Mouse (Mus musculus): Measurements from ENCODE around the gene Tmem150b. TPM values are rescaled to one million over a fixed set of nuclear protein-coding genes. Genes with fewer than 3 reads are reported as not detected.

Gene Tmem150b
- total and polyA plus RNA-seq, 3 experiments = 0.11 to 1.7 (median 1.1) TPM

DNA sequence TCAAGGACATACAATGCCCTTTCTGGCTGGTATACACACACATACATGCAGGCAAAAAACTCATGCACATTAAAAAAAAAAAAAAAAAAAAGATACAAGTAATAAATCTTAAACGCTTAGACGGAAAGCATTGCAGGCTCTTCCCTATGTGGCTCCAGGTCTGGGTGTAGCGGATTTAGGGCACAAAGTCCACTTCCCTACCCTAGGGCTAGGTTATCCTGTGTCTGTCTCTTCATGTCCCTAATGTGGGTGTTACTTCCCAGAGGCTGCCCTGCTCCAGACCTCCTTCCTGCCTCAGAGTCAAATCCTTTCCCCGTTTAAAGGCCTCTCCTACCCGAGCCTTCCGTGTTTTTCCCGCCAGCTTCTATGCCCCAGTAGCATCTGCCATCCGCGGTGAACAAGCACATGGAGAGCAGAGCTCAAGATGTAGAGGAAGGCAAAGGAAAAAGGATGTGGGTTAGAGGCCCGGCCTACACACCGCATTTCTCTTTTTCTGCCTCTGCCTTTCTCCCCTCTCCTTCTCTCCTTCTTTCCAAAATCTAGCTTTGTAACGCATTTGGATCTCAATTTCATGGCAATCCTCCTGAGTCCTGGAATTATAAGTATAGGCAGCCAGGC is 50.8 kb downstream of the Tmem150b start:
- Histone ChIP-seq H3K4me1 (ENCODE audit: insufficient read depth, low read depth, low read length) (peaks cover 53% of the 10 kb centered on the region), H3K4me3 (ENCODE audit: low read depth, low read length) (no peak overlapping the region), H3K36me3 (replicated peaks) (peaks cover 90% of the 10 kb centered on the region), H3K9me3 (replicated peaks) (no peaks in the 10 kb centered on the region), H3K27me3 (ENCODE audit: insufficient read depth, low read length) (no peaks in the 10 kb centered on the region)
- ATAC-seq (ENCODE audit: extremely low read depth, insufficient number of reproducible peaks, low FRiP score, poor library complexity, severe bottlenecking) (no peak), DNase-seq (ENCODE audit: low spot score) (no peak)
- no peak for TF ChIP-seq TAL1 (conservative IDR thresholded peaks at IDR 0.05; ENCODE audit: low read depth, low read length)
- no peak for TF ChIP-seq GATA1 (IDR thresholded peaks at IDR 0.05; ENCODE audit: borderline replicate concordance, low read length)
- TF ChIP-seq POLR2AphosphoS5 (IDR thresholded peaks at IDR 0.05; ENCODE audit: insufficient replicate concordance, low read depth, low read length) = no peak

DNA sequence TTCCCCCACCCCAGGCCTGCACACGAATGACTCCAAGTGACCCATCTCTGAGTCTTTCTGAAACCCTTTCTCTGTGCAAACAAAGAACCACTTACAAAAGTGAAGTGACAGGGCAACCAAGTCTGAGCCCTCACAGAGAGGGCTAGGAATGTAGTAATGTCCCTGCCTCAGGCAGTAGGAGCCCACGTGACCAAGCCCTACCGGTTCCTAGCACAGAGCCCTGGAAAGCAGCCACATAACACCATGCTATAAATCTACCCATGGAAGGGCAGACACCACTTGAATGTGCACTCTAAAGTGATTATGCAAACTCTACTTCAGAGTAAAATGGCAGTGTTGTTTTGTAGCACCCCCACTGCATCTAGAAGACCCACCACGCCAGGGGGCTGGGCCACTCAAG is 53.1 kb downstream of the Tmem150b start:
- DNase-seq (ENCODE audit: low spot score) (no peak), ATAC-seq (ENCODE audit: extremely low read depth, insufficient number of reproducible peaks, low FRiP score, poor library complexity, severe bottlenecking) (no peak)
- no peak overlapping the region for H3K4me3 ChIP-seq (ENCODE audit: low read depth, low read length)
- peaks cover 59% of the 10 kb centered on the region for H3K4me1 ChIP-seq (ENCODE audit: insufficient read depth, low read depth, low read length)
- H3K27me3 ChIP-seq (ENCODE audit: insufficient read depth, low read length) = no peaks in the 10 kb centered on the region
- TF ChIP-seq GATA1 (IDR thresholded peaks at IDR 0.05; ENCODE audit: borderline replicate concordance, low read length) (no peak), CTCF (IDR thresholded peaks at IDR 0.05; ENCODE audit: low read depth, low read length) (no peak), TAL1 (conservative IDR thresholded peaks at IDR 0.05; ENCODE audit: low read depth, low read length) (no peak), POLR2AphosphoS5 (IDR thresholded peaks at IDR 0.05; ENCODE audit: insufficient replicate concordance, low read depth, low read length) (no peak), GATA2 (IDR thresholded peaks at IDR 0.05; ENCODE audit: borderline replicate concordance, low read depth, low read length) (no peak)
- H3K9me3 ChIP-seq (replicated peaks) = no peaks in the 10 kb centered on the region
- H3K36me3 ChIP-seq (replicated peaks) = peaks cover 92% of the 10 kb centered on the region

DNA sequence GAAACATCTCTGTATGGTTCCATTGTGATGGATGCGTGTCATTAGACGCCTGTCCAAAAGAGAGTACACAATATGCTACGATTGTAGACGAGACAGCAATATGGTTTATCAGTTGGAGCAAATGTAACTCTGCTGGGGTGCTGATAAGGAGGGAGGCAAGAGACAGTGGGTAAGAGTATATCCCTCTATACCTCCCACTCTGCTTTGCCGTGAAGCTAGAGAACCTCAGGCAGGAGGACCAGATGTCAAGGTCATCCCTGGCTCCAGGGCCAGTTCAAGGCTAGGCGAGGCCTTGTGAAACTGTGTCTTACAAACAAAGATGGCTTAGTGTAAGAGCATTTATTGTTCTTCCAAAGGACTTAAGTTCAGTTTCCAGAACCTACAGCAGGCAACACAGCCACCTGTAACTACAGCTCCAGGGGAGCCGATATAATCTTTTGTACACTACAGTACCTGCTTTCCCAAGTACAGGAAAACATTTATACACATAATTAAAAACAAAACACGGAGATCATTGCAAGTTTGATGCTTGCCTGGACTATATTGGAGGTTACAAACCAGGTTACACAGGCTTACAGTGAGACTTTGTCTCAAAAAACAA is 54.3 kb downstream of the Tmem150b start:
- Histone ChIP-seq H3K36me3 (replicated peaks) (peaks cover 94% of the 10 kb centered on the region), H3K4me1 (ENCODE audit: insufficient read depth, low read depth, low read length) (peaks cover 53% of the 10 kb centered on the region), H3K9me3 (replicated peaks) (no peaks in the 10 kb centered on the region), H3K27me3 (ENCODE audit: insufficient read depth, low read length) (no peaks in the 10 kb centered on the region), H3K4me3 (ENCODE audit: low read depth, low read length) (no peak overlapping the region)
- peak; percentile 38 for DNase-seq (ENCODE audit: low spot score)
- peak; percentile 92 for ATAC-seq (ENCODE audit: extremely low read depth, insufficient number of reproducible peaks, low FRiP score, poor library complexity, severe bottlenecking)
- TF ChIP-seq TAL1 (conservative IDR thresholded peaks at IDR 0.05; ENCODE audit: low read depth, low read length) (peak; percentile 92), POLR2AphosphoS5 (IDR thresholded peaks at IDR 0.05; ENCODE audit: insufficient replicate concordance, low read depth, low read length) (no peak)

DNA sequence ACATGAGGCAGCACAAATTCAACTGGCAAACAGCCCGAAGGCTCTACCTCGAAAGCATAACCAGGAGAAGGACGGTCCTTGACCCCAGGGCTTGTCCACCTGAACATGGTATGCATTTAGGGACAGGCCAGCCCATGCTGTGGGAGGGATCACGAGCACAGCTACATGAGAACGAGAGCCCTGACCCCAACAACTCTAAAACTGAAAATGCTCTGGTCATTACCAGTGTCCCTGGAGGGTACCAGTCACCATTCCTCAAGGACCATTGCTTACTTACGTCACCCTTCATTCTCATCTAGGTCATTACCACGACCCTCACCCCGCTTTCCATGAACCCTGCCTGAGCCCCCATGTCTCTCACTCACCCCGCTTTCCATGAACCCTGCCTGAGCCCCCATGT is 55.9 kb downstream of the Tmem150b start:
- Histone ChIP-seq H3K9me3 (replicated peaks) (no peaks in the 10 kb centered on the region), H3K27me3 (ENCODE audit: insufficient read depth, low read length) (no peaks in the 10 kb centered on the region), H3K4me1 (ENCODE audit: insufficient read depth, low read depth, low read length) (peaks cover 44% of the 10 kb centered on the region), H3K36me3 (replicated peaks) (peaks cover 93% of the 10 kb centered on the region), H3K4me3 (ENCODE audit: low read depth, low read length) (no peak overlapping the region)
- TF ChIP-seq POLR2AphosphoS5 (IDR thresholded peaks at IDR 0.05; ENCODE audit: insufficient replicate concordance, low read depth, low read length) (no peak), TAL1 (conservative IDR thresholded peaks at IDR 0.05; ENCODE audit: low read depth, low read length) (no peak), GATA2 (IDR thresholded peaks at IDR 0.05; ENCODE audit: borderline replicate concordance, low read depth, low read length) (no peak), CTCF (IDR thresholded peaks at IDR 0.05; ENCODE audit: low read depth, low read length) (no peak), GATA1 (IDR thresholded peaks at IDR 0.05; ENCODE audit: borderline replicate concordance, low read length) (no peak)
- ATAC-seq (ENCODE audit: extremely low read depth, insufficient number of reproducible peaks, low FRiP score, poor library complexity, severe bottlenecking) (no peak), DNase-seq (ENCODE audit: low spot score) (no peak)

DNA sequence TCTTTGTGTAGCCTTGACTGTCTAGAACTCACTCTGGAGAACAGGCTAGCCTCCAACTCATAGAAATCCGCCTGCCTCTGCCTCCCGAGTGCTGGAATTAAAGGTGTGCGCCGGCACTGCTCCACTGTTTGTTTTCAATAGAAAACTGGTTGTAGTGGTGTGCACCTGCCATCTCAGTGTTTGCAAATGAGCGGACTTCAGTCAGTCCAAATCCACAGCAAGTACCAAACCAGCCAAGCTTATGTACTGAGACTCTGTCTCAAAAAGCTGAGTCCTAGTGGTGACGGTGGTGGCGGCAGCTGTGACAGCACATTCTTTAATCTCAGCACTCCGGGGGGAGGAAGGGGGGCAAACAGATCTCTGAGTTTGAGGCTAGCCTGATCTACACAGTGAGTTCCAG is 56.5 kb downstream of the Tmem150b start:
- Histone ChIP-seq H3K9me3 (replicated peaks) (no peaks in the 10 kb centered on the region), H3K4me1 (ENCODE audit: insufficient read depth, low read depth, low read length) (peaks cover 46% of the 10 kb centered on the region), H3K4me3 (ENCODE audit: low read depth, low read length) (no peak overlapping the region), H3K27me3 (ENCODE audit: insufficient read depth, low read length) (no peaks in the 10 kb centered on the region), H3K36me3 (replicated peaks) (peaks cover 92% of the 10 kb centered on the region)
- DNase-seq (ENCODE audit: low spot score) = no peak
- ATAC-seq (ENCODE audit: extremely low read depth, insufficient number of reproducible peaks, low FRiP score, poor library complexity, severe bottlenecking) = no peak
- TF ChIP-seq CTCF (IDR thresholded peaks at IDR 0.05; ENCODE audit: low read depth, low read length) (no peak), POLR2AphosphoS5 (IDR thresholded peaks at IDR 0.05; ENCODE audit: insufficient replicate concordance, low read depth, low read length) (no peak), GATA1 (IDR thresholded peaks at IDR 0.05; ENCODE audit: borderline replicate concordance, low read length) (no peak), TAL1 (conservative IDR thresholded peaks at IDR 0.05; ENCODE audit: low read depth, low read length) (no peak), GATA2 (IDR thresholded peaks at IDR 0.05; ENCODE audit: borderline replicate concordance, low read depth, low read length) (no peak)

DNA sequence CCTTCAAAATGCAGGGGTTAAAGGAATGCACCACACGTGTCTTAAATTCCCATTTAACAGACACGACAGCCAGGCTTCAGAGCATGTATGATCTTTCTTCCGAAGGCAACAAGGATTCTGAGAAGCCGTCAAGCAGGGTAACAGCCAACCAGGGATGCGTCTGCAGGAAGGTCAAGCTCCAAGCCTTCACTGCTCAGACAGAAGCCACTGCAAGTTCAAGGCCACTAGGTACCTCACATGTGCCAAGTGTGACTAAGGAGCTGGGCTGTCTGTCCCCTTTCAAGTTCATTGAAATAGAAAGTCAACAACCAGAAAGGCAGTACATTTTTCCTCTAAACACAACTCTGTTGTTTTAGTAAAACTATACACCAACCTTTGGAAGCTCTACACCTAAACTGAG is 58.2 kb downstream of the Tmem150b start:
- no peak for ATAC-seq (ENCODE audit: extremely low read depth, insufficient number of reproducible peaks, low FRiP score, poor library complexity, severe bottlenecking)
- H3K36me3 ChIP-seq (replicated peaks) = peaks cover 91% of the 10 kb centered on the region

More for the DNA sequence above, 58.2 kb downstream of the Tmem150b start:
- no peak for DNase-seq (ENCODE audit: low spot score)
- Histone ChIP-seq H3K27me3 (ENCODE audit: insufficient read depth, low read length) (no peaks in the 10 kb centered on the region), H3K4me1 (ENCODE audit: insufficient read depth, low read depth, low read length) (peaks cover 41% of the 10 kb centered on the region), H3K4me3 (ENCODE audit: low read depth, low read length) (no peak overlapping the region), H3K9me3 (replicated peaks) (no peaks in the 10 kb centered on the region)
- TF ChIP-seq POLR2AphosphoS5 (IDR thresholded peaks at IDR 0.05; ENCODE audit: insufficient replicate concordance, low read depth, low read length) = no peak
- TF ChIP-seq TAL1 (conservative IDR thresholded peaks at IDR 0.05; ENCODE audit: low read depth, low read length) = no peak
- no peak for TF ChIP-seq GATA2 (IDR thresholded peaks at IDR 0.05; ENCODE audit: borderline replicate concordance, low read depth, low read length)
- TF ChIP-seq CTCF (IDR thresholded peaks at IDR 0.05; ENCODE audit: low read depth, low read length) = no peak
- no peak for TF ChIP-seq GATA1 (IDR thresholded peaks at IDR 0.05; ENCODE audit: borderline replicate concordance, low read length)

Data from G1E (cell line).